Mouse (Mus musculus) B cell, adult (primary cell): ENCODE data around the gene Barhl1. TPM values are rescaled to one million over a fixed set of nuclear protein-coding genes. Genes with fewer than 3 reads are reported as not detected.

ENCODE experiments used
- total RNA-seq: library from RNA; stranded (reverse); gene quantifications from 4 replicates; pipeline ENCODE4 v1.2.4, GENCODE M21; 2023; ENCODE audit not compliant: inconsistent age

The Barhl1 gene
- total RNA-seq, result not detected in 4 replicates

DNA sequence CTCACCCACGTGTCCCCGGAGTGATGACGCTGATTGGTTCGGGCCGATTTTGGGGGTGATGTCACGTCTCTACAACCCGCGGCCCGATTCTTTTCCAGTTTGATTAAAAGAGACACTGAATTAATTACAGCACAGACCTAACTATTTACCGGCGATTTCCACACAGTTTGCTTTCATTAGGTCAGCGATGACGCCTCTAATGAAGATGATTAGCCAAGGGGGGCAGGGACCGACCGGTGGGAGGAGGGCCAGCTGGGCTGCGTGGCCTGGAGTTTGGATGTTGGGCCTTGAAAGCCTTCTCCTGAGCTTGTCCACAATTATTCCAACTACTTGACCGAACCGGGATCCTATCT lies at the start of gene Barhl1:
Gene Barhl1, minus strand, starts transcription at position 156 of the 353 bp plus-strand sequence.

Other genes with a start within 250 kb of the Barhl1 start
- 1.4 to 3.9 TPM (median 2.1 TPM) in 3 of 4 replicates, not detected in the other for gene Spaca9, start 216.9 kb downstream of the Barhl1 start, total RNA-seq
- gene Ak8, start 216.5 kb downstream of the Barhl1 start, total RNA-seq, result 0.60 to 1.7 TPM (median 1.3 TPM) in 4 replicates
- 14.3 to 16.2 TPM (median 14.6 TPM) in 4 replicates for gene Gtf3c4, start 76.3 kb downstream of the Barhl1 start, total RNA-seq
- 15.7 to 21.0 TPM (median 18.4 TPM) in 4 replicates for gene Ddx31, start 76.3 kb downstream of the Barhl1 start, total RNA-seq
- 0.71 TPM in 1 of 4 replicates, not detected in the others for gene Cfap77, start 138.4 kb upstream of the Barhl1 start, total RNA-seq
- 32.2 to 34.8 TPM (median 33.1 TPM) in 4 replicates for gene Ttf1, start 143.6 kb upstream of the Barhl1 start, total RNA-seq
- gene Setx, start 207.5 kb upstream of the Barhl1 start, total RNA-seq, result 69.5 to 79.5 TPM (median 76.8 TPM) in 4 replicates